Mouse (Mus musculus): ENCODE data around the gene Psmd6.

DNA sequence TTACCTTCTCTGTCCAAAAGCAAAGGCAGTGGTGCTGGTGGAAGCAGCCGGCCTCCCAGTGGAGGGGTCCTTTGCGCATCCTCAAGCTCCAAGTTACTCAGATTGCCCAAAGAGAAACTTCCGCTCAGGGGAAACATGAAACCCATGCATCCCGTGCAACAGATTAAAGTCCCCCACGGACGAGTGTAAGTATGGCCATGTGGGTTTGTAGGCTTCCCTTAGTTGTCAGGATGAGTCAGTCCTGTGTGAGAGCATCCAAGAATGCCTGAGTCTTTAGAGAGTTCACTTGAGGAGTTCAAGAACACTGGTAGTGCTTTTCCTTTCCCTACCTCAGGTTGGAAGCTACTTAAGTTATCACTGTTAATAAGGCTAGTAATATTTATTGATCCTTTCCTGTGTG lies 33.4 kb downstream of the Psmd6 start:
- TF ChIP-seq CTCF (IDR thresholded peaks at IDR 0.05; ENCODE audit: low read depth, low read length) (no peak), GATA1 (IDR thresholded peaks at IDR 0.05; ENCODE audit: borderline replicate concordance, low read length) (no peak), POLR2AphosphoS5 (IDR thresholded peaks at IDR 0.05; ENCODE audit: insufficient replicate concordance, low read depth, low read length) (no peak), TAL1 (conservative IDR thresholded peaks at IDR 0.05; ENCODE audit: low read depth, low read length) (no peak)

Data from G1E (cell line).